Mouse (Mus musculus) v-Abl transformed pro-B cells (cell line): ENCODE data around the gene Tcte2.

Source experiments
- in situ Hi-C, 2 experiments: fragments of 400-800 bp; cut with MboI; formaldehyde crosslinking; loops; one replicate each; pipeline ENCODE4 v1.15.1; 2025; ENCODE audit not compliant: unreplicated experiment in 2 of 2

The Tcte2 gene

GRCm38 (mm10) chr17:13746330-13746729 lies 15.3 kb downstream of the Tcte2 start:
- in situ Hi-C loops, result no loop called here

GRCm38 (mm10) chr17:13745373-13745772 lies 16.3 kb downstream of the Tcte2 start:
- in situ Hi-C loops, result no loop called here

- in situ Hi-C loops, result no loop called here
Observed at GRCm38 (mm10) chr17:13744824-13745223, 16.8 kb downstream of the Tcte2 start.

- in situ Hi-C loops, result no loop called here
Observed at GRCm38 (mm10) chr17:13744219-13744618, 17.4 kb downstream of the Tcte2 start.

- in situ Hi-C loops, result no loop called here
Observed at GRCm38 (mm10) chr17:13743709-13744079, 17.9 kb downstream of the Tcte2 start.

GRCm38 (mm10) chr17:13742941-13743708 lies 18.5 kb downstream of the Tcte2 start:
- in situ Hi-C loops, result no loop called here

- in situ Hi-C loops, result no loop called here
Observed at GRCm38 (mm10) chr17:13742334-13742733, 19.3 kb downstream of the Tcte2 start.

- in situ Hi-C loops, result no loop called here
Observed at GRCm38 (mm10) chr17:13741611-13742010, 20.0 kb downstream of the Tcte2 start.

GRCm38 (mm10) chr17:13740796-13741195 lies 20.8 kb downstream of the Tcte2 start:
- in situ Hi-C loops, result no loop called here

GRCm38 (mm10) chr17:13739981-13740380 lies 21.6 kb downstream of the Tcte2 start:
- in situ Hi-C loops, result no loop called here

GRCm38 (mm10) chr17:13738916-13739315 lies 22.7 kb downstream of the Tcte2 start:
- in situ Hi-C loops, result no loop called here

- in situ Hi-C loops, result no loop called here
Observed at GRCm38 (mm10) chr17:13738121-13738776, 23.4 kb downstream of the Tcte2 start.

- in situ Hi-C loops, result no loop called here
Observed at GRCm38 (mm10) chr17:13737336-13737735, 24.3 kb downstream of the Tcte2 start.

GRCm38 (mm10) chr17:13735803-13736282 lies 25.8 kb downstream of the Tcte2 start:
- in situ Hi-C loops, result no loop called here

- in situ Hi-C loops, result no loop called here
Observed at GRCm38 (mm10) chr17:13735057-13735456, 26.6 kb downstream of the Tcte2 start.

GRCm38 (mm10) chr17:13733971-13734370 lies 27.7 kb downstream of the Tcte2 start:
- in situ Hi-C loops, result no loop called here

- in situ Hi-C loops, result no loop called here
Observed at GRCm38 (mm10) chr17:13732685-13733084, 28.9 kb downstream of the Tcte2 start.

GRCm38 (mm10) chr17:13731727-13732112 lies 29.9 kb downstream of the Tcte2 start:
- in situ Hi-C loops, result no loop called here

- in situ Hi-C loops, result no loop called here
Observed at GRCm38 (mm10) chr17:13730980-13731726, 30.5 kb downstream of the Tcte2 start.

- in situ Hi-C loops, result no loop called here
Observed at GRCm38 (mm10) chr17:13726832-13727355, 34.7 kb downstream of the Tcte2 start.

- in situ Hi-C loops, result no loop called here
Observed at GRCm38 (mm10) chr17:13725004-13725550, 36.5 kb downstream of the Tcte2 start.
